Mouse (Mus musculus): ENCODE data around the gene Snrpa1.

- TF ChIP-seq ZNF384 (IDR thresholded peaks at IDR 0.05; ENCODE audit: low read depth, low read length) (no peak), HCFC1 (IDR thresholded peaks at IDR 0.05; ENCODE audit: borderline replicate concordance, insufficient read depth, low read length) (no peak), CHD2 (IDR thresholded peaks at IDR 0.05; ENCODE audit: low read depth, low read length) (no peak), ZC3H11A (IDR thresholded peaks at IDR 0.05; ENCODE audit: borderline replicate concordance, low read depth, low read length) (no peak), MAFK (IDR thresholded peaks at IDR 0.05; ENCODE audit: insufficient read depth, low read depth, low read length) (no peak)
Observed at GRCm38 (mm10) chr7:66027747-66028146, 31.1 kb upstream of the Snrpa1 start.
